Mouse (Mus musculus): Measurements from ENCODE around the gene Olfr1418.
"Not testable (repeated sequence)": the region's sequence is repeated elsewhere in the genome, so short reads cannot be mapped to it uniquely, and the experiment has no call there.

Olfr1418 gene

DNA sequence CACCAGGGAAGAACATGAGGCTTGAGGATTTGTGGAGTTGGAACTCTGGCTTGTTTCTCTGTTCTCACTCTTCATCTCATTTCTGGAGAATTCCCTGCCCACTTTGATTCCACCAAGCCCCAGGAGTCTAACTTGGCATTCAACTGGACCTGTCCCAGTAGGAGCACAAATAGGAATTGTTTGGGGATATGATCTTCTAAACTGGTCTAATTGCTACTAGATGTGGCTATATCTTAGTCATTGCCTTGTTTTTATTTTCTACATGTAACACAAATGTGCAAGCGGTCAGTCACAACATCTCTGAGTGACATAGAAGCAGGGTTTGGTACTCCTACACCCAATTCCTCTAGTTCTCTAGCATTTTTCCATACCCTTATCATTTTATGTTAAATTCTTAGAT, at the start of gene Olfr1418:
Olfr1418 (minus strand) TSS at position 101 of the 400 bp plus-strand sequence.
- DNase-seq (ENCODE audit: low spot score in 2 of 2), result no peak

DNA sequence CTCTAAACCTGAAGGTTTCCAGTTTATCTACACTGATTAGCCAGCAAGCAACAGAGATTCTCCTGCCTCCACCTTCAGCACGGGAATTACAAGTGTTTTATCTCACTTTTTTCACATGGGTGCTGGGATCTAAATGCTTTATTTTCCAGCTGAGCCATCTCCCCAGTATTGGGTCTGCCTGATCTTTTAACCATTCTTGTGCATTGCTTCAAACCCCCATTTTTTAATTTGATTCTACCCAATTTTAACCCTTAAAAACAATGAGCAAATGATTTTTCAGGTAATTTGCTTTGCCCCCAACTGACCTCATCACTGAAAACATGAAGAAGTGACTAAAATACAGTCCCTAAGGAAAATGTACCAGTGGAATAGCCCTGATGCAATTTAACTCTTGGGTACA, 25.4 kb upstream of the Olfr1418 start, which contains the start of gene Olfr1420:
Olfr1420 (plus strand) TSS at position 301 of the 400 bp plus-strand sequence.
- no peak for DNase-seq (ENCODE audit: low spot score in 2 of 2)

DNA sequence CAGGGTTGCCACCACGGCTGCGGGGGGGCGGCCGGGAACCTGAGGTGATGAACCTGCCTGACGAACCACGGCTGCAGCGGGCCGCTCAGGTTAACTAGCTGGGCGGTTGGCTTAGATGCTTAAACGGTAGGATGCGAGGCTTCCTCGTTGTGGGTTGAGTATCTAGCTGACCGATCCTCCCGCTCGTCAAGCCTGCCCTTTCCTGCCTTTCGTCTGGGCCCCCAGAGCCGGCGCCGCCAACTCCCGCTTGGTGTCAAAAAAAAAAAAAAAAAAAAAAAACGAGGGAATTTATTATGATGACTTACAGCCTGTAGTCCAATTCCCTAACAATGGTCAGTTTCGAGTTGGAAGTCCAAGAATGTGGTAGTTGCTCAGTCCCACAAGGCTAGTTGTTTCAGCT, 17.5 kb upstream of the Olfr1418 start:
- not testable (repeated sequence) for DNase-seq (ENCODE audit: low spot score in 2 of 2)

DNA sequence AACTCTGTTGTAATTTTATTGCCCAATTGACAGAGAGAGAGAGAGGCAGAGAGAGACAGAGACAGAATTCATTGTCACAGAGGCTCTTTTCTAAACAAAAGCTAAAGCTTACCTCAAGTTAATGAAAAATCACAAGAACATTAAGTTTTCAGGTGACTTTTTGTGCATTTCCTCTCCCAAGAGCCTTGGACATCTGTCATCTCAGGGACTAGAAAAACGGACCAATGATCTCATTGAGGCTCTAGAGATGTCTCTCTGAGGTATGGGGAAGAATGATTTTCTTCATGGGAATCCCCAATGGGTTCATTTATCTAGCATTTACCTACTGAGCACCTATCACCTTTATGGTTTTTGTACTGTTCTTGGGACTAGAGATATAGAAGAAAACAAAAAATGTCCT, 14.1 kb upstream of the Olfr1418 start, which contains the start of gene Olfr1419:
Olfr1419 (minus strand) TSS at position 101 of the 400 bp plus-strand sequence.
- DNase-seq (ENCODE audit: low spot score in 2 of 2), result no peak

DNA sequence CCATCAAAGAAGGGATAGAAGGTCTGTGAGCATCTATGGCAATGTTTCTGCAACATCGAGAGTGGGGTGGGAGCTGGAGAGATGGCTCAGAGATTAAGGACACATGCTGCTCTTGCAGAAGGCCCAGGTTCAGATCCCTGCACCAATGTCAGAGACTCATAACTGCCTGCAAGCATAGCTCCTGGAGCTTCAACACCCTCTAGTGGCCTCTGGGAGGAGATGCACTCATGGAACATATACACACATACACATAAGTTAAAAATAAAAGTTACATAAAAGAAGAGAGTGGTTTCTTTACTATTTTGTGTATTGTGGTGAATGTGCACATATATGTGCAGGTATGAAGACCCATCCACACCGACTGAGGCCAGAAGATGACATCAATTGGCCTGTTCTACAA, 7.0 kb upstream of the Olfr1418 start:
- DNase-seq (ENCODE audit: low spot score in 2 of 2), result no peak

DNA sequence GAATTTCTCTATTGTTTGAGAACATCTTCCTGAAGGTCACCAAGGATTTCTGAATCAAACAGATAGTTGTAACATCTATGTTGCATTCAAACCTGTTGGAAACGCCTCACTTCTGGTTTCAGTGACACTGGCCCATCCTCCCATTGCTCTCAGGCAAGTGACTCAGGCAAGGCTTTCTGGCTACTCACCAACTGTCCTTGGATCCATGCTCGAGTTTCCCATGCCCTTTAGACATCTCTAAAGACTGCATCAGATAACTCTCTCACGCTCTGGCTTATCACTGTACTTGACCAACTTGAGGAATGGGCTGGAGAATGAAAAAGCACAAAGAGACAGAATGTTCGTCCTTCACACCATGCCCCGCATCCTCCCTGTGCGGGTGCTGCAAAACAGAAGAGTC, 4.4 kb downstream of the Olfr1418 start:
- DNase-seq (ENCODE audit: low spot score in 2 of 2), result no peak

DNA sequence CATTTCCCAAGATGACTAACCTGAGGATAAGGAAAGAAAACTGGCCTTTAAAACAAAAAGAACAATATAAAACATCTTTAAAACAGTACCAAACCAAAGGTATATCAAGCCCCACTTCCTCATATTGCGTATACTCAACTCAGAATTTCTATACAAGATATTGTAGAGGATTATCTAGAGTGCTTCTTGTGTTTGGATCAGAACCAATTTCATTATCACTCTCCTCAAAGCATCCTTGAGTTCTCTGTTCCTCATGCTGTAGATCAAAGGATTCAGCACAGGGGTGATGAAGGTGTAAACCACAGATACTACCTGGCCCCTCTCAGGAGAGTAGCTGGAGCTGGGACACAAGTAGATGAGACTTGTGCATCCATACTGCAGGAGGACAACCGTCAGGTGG, 6.0 kb downstream of the Olfr1418 start:
- DNase-seq (ENCODE audit: low spot score in 2 of 2), result no peak

DNA sequence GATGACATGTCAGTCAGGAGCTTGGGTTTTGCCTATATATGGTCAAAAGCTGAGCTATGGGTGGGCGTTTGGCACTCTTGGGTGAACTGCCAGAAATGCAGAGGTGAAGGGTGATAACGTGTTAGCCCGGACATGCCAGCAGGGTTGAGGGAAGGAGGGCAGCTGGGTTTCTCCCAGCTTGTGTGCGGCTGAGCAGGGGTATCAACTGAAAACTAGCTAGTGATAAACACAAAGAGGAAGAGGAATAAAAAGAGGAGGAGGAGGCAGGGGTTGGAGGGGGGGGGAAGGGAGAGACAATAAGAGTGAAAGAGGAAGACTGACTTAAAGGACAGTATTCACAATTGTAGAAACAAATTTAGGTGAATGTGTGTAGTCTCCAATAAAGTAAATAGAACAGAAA, 8.2 kb downstream of the Olfr1418 start:
- no peak for DNase-seq (ENCODE audit: low spot score in 2 of 2)

DNA sequence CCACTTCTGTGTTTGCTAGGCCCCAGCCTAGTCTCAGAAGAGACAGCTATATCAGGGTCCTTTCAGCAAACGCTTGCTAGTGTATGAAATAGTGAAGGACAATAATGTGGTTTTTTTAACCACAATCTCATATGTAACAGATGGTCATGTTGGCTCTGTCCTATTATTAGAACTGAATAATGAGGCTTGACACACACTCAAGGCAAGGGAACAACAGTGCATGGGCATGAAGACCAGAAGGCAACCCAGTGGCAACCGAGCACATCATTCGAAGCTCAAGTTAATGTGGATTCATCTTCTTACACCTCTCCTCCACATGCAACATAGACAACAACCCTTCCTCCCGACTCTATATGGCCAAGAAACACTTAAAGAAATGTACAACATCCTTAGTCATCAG, 14.5 kb downstream of the Olfr1418 start:
- no peak for DNase-seq (ENCODE audit: low spot score in 2 of 2)

DNA sequence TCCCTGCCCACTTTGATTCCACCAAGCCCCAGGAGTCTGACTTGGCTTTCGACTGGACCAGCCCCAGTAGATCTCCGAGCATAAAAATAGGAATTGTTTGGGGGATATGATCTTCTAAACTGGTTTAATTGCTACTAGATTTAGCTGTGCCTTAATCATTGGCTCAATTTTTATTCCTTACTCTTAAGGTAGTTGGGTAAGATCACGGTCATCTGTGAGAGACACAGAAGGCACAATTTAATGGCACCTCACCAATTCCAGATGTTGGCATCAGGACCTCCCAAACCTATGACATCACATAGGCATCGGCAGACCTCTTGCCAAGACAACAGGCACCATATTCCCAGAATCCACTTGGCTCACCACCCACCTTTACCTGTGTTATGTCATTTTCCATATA, 21.7 kb downstream of the Olfr1418 start, which contains the start of gene Olfr1417:
Olfr1417 (minus strand) TSS at position 101 of the 400 bp plus-strand sequence.
- DNase-seq (ENCODE audit: low spot score in 2 of 2), result no peak

DNA sequence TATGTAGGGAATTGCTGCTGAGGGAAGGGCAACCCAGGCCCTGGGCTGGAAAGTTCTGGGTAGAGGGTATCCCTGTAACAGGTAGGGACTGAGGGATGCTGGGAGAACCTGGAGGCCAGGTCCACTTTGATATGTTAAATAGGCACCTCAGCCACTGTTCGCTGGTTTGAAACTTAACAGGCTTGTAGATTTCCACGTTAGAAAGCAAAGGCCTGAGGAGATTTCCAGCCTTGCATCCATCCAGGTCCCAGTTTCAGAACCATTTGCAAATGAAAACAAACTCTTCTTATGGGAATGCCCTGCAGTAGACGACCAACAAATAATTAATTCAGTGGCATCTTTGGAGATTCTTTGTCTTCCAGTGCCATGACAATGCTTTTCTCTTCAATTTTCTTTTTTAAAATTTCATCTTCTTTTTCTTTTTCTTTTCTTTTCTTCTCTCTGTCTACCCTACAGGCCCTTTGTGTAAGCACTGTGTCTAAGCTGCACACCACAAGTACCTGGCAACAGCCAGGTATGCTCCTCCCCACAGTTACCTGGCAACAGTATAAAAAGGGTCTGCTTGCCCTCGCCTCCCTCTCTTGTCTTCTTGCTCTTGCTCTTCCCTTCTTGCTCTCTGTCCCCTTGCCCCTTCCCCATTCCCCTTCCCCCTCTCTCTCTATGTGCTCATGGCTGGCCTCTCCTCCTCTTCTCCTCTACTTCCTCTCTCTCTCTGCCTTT, 37.4 kb downstream of the Olfr1418 start:
- DNase-seq (ENCODE audit: low spot score in 2 of 2), result no peak

DNA sequence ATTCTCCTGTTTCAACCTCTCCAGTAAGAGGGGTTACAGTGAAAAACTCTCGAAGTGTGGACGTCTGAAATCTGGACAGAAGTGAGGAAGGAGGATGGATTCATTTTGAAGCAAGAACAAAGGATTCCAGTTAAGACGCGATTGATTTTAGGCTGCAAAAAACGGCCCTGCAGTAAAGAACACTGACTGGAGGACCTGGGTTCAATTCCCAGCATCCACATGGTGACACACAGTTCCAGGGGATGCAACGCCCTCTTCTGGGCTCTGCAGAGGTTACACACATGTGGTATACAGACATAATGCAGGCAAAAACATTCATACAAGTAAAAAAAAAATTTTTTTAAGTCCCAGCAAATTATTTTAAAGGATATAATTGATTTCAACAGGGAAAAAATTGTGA, 40.7 kb downstream of the Olfr1418 start:
- DNase-seq (ENCODE audit: low spot score in 2 of 2), result no peak

DNA sequence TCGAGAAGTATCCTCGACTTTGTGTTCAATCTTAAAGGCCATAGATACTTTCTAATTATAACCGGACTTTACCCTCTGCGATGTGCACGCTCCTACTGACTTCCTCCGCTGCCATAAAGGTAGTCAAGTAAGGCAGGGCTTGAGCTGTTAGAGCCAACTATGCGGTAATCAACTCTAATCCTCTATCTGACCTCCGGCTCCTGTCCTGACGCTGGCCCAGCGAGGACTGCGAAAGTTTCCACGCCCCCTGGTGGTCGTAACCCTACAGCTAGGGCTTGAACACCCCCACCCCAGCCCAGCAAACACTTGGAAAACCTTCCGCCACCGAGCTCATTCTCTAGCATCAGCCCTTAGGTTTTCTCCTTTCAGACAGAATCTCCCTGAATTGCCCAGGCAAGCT, 41.1 kb downstream of the Olfr1418 start:
- peak in 1 of 2 experiments; percentile 12 for DNase-seq (ENCODE audit: low spot score in 2 of 2)

DNA sequence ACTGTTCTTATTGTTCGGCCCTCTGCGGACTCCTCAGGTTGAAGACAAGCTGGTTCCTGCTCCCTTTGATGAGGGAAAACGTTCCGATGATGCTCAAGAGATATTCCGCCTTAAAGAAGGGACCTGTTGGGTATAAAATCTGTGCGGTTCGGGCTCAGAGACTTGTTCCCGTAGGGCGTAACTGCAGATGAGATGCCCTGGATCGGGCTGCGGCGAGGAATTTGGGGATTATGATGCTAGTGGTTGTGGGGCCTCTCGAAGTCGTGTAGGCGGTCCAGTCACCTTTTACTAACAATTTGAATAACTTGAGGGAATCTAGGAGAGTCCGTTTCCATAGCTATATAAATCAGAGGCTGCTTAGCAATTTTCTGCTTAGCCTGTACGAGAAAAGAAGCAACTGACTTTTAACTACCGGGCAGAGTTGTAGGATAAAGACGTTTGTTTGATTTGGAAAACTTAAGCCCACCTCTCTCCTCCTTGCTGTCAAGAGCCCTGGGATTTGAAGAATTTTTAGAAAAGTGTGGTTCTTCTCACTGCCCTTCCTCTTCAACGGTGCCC, 41.6 kb downstream of the Olfr1418 start, which contains the start of gene Stx3:
Stx3 (minus strand) TSS at position 261 of the 558 bp plus-strand sequence.
- DNase-seq (ENCODE audit: low spot score in 2 of 2), result no peak

DNA sequence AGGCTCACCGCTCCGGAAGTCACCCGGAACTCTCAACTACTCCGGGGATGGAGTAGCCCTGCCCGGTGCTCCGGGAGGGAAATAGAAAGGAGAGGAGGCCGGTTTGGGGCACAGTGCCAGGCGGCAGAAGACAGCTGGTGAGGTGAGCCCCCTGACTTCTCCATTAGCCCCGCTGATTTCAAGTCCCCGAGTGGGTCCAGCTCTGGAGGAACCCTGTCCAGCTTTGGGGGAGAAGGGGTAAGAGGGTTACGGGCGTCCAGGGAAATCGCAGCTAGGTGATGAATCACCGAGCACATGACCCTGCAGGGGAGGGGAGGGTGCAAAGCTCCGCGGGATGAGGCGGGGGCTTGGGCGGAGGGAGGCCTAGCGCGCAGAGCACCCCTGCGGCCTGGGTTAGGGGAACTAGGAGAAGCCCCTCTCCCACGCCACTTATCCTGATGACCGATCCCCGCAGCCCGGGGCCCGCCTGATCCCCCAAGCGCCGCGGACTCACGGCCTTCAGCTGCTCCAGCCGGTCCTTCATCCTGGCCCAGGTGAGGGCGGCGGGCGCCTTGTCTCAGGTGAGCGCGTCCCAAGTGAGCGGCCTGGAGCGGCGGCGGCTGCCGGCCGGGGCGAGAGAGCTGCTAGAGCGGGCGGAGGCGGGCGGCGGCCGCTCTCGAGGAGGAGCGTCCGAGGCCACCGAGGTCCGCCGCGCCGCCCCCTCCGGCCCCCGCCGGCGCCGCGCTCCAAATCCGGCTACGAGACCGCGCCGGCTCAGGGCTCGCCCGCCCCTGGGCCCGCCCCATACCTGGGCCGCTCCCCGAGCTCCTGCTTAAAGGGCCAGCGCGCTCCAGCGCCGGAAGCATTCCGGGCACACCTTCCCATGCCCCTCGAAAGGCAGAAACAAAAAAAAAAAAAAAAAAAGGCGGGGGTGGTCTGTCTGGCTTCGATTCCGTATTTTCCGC, 42.4 kb downstream of the Olfr1418 start:
- peak; percentile 31 to 34 for DNase-seq (ENCODE audit: low spot score in 2 of 2)

DNA sequence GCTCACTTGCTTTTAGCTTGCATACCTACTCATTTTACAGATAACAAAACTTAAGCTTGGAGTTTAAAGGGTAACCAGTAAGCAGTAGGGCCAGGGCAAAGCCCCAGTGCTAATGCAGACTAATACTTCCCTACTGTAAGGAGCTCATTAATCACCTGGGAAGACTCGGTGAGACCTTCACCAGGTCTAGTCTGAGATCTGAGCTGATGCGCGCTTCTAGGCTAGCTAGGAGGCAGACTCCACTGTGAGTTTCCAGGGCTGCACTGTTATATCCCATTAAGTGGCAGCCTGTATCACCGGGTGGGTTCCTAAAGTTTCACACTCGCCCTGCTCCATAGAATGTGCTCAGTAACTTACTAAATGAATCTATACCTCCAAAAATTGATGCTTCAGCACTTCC, 43.3 kb downstream of the Olfr1418 start:
- DNase-seq (ENCODE audit: low spot score in 2 of 2), result no peak

DNA sequence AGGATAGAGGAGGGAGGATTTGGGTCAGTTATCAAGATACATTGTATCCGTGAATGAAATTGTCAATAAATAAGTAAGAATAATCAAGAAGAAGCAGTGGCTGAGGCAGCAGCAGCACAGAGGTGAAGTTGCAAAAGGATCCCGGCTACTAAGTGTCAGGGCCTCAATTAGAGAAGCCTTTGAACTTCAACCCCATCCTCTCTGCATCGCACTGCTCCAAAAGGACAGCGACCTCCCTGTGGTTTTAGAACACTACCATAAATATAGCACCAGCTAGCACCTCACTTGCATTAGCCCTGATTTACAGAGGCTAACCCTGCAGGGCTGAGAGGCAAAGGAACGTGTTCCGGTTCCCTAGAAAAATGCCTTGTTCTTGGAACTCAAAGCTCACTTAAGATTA, 44.2 kb downstream of the Olfr1418 start:
- no peak for DNase-seq (ENCODE audit: low spot score in 2 of 2)

DNA sequence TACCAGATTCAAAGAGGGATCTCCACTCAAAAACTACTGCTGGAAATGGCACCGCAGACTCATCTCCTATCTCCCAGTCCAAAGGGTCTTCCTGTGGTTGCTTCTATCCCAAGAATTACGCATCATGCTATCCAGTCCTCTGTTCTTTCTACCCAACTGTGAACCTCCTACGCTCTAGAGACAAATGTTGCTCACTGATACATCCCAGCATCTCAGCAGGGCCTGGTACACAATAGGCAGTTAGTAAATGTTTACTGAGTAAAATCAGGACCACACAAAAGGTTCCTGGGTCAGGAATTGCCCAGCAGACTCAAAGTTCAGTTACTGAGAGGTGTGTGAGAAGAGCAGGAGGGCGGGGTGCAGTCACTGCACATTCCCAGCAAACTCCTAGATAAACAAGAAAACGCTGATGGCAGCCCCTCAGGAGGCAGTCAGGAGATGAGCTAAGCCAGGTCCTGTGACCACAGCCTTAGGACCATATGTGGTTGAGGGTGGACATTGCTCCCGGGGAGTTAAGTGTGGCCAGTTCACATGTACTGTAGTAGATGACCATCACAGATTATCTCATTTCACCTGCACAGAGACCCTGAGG, 46.0 kb downstream of the Olfr1418 start:
- no peak for DNase-seq (ENCODE audit: low spot score in 2 of 2)

DNA sequence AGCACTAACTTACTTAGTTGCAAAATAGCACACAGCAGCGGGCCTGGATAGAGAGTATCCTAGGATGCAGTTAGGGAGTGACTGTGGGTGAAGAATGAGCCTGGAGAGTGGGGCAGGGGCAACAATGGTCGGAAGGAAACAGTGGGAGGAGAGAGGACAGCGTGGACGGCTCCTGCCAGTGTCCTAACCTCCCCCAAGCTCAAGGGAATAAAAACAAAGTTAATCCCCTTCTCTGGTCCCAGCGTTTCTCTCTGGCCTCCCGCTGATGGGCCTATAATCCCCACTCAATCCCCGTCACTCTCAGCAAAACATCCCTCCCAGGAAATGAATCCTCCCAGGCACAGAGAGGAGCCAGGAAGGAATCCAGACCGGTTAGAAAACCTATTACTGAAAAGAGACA, 47.2 kb downstream of the Olfr1418 start:
- DNase-seq (ENCODE audit: low spot score in 2 of 2), result no peak

DNA sequence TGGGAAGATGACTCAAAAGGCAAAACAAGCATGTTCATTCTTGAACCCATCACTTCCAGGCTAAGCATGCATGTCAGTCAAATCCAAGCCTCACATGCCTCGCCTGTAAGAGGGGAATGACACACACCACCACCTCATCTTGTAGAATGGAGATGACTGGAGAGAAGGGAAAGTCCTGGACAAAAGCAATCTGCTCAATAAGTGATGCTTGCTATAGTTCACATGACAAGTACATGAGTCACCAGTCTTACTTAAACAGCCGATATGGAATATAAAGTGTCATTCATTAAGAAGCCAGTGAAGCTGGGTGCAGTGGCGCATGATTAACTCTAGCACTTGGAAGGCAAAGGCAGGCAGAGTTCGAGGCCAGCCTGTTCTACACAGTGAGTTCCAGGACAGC, 47.7 kb downstream of the Olfr1418 start:
- no peak for DNase-seq (ENCODE audit: low spot score in 2 of 2)

DNA sequence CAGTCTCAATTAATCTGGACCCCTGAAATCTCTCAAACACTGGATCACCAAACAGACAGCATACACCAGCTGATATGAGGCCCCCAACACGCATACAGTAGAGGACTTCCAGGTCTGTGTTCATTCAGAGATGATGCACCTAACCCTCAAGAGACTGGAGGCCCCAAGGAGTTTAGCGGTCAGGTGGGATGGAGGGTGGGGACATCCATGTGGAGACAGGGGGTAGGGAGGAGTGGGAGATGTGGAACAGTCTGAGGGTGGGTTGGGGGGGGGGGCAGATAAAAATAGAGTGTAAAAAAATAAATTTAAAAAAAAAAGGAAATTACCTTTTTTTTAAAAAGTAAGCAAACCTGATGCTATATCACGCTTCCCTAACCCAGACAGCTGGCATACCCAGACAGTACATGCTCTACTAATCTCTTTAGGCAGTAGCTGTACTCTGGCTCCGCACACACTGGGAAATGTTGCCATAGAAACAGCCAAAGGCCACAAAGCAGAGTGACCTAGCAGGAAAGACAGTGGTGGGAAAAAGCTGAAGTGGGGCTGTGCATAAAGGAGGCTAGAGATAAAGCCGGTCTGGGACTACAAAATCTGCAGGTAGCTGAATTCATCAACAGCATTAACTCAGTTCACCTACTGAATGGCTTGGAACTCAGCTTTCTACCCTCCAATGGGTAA, 49.0 kb downstream of the Olfr1418 start:
- no peak for DNase-seq (ENCODE audit: low spot score in 2 of 2)

Data from right cerebral cortex, postnatal 36 days (tissue).